Mouse (Mus musculus) neural tube, embryonic 11.5 days (tissue): ENCODE results near the gene Ssbp2. TPM values are rescaled to one million over a fixed set of nuclear protein-coding genes. Genes with fewer than 3 reads are reported as not detected.

Source experiments
- ATAC-seq: fragments of 200-750 bp; cut with Nextera tagmentation; 2 replicates; pipeline ENCODE4 v1.8.0; 2017; ENCODE audit warnings: moderate number of reproducible peaks, mild to moderate bottlenecking, moderate TSS enrichment, moderate library complexity; ENCODE audit not compliant: insufficient read depth, low FRiP score, low TSS enrichment
- DNase-seq: peaks from one replicate; pipeline ENCODE4 v3.0.0-alpha.2; 2015; ENCODE audit warnings: low spot score
- H3K27ac ChIP-seq: fragments of 300-500 bp; sonication (generic); 2 replicates; pipeline ENCODE4 v1.5.1; 2014; ENCODE audit warnings: low read depth, mild to moderate bottlenecking, low read length
- H3K27me3 ChIP-seq: fragments of 300-500 bp; sonication (generic); 2 replicates; pipeline ENCODE4 v1.6.1; 2014; ENCODE audit warnings: mild to moderate bottlenecking, low read length, mixed read lengths; ENCODE audit not compliant: control insufficient read depth, insufficient read depth
- H3K36me3 ChIP-seq: fragments of 300-500 bp; sonication (generic); 2 replicates; pipeline ENCODE4 v1.6.1; 2014; ENCODE audit warnings: mild to moderate bottlenecking, low read length, moderate library complexity, mixed read lengths; ENCODE audit not compliant: control insufficient read depth, insufficient read depth
- H3K4me1 ChIP-seq: fragments of 300-500 bp; sonication (generic); 2 replicates; pipeline ENCODE4 v1.6.1; 2014; ENCODE audit warnings: low read length, mixed read lengths; ENCODE audit not compliant: control insufficient read depth, insufficient read depth
- H3K4me2 ChIP-seq: fragments of 300-500 bp; sonication (generic); 2 replicates; pipeline ENCODE4 v1.6.1; 2014; ENCODE audit warnings: low read depth, mild to moderate bottlenecking, moderate library complexity
- H3K4me3 ChIP-seq: fragments of 300-500 bp; sonication (generic); 2 replicates; pipeline ENCODE4 v1.5.1; 2014; ENCODE audit warnings: low read depth, low read length
- H3K9ac ChIP-seq: fragments of 300-500 bp; sonication (generic); 2 replicates; pipeline ENCODE4 v1.6.1; 2014; ENCODE audit warnings: mild to moderate bottlenecking, low read length
- H3K9me3 ChIP-seq: fragments of 300-500 bp; sonication (generic); 2 replicates; pipeline ENCODE4 v1.6.1; 2016; ENCODE audit warnings: low read length; ENCODE audit not compliant: control insufficient read depth
- WGBS: fragments of 180-500 bp; shearing (Covaris S2); extraction: QIAGEN DNeasy Blood & Tissue Kit; methylation state at CpG from one replicate; pipeline ENCODE4 v1.1.7; 2014; 5-methylcytosine and 5-hydroxymethylcytosine counted together
- polyA plus RNA-seq: library from polyadenylated mRNA; unstranded; fragments of >200 nt; fragmentation: Nextera tagmentation; extraction: Ambion mirVana; gene quantifications from 2 replicates; pipeline ENCODE4 v1.2.1, GENCODE M21; 2014

Gene Ssbp2
- polyA plus RNA-seq, 1 experiment from 2014 or later, result 146 TPM

DNA sequence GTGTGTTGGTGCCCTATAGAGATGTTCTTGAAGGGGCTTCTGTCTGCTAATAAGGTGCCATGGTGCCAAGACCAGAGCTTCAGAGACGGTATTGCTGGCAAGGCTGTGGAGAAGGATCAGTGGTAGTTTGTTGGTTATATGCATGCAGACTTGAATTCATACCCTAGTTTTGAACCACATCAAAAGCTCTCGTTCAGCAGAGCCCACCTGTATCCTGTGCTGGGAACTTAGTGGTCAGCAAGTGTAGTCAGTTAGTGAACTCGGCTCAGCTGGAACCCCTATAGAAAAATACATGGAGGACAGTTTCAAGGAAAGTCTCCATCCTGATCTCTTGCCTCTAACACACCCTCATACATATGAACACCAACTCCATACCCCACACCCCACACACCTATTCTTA lies 69.7 kb downstream of the Ssbp2 start:
- 92% methylated on average over 3 of the region's 3 CpGs for WGBS
- no peak overlapping the region for H3K27ac ChIP-seq
- no peak for ATAC-seq
- H3K9ac ChIP-seq, result no peak overlapping the region
- no peak for DNase-seq
- H3K27me3 ChIP-seq, result no peaks in the 10 kb centered on the region
- H3K4me3 ChIP-seq, result no peak overlapping the region
- H3K4me1 ChIP-seq, result no peaks in the 10 kb centered on the region
- no peaks in the 10 kb centered on the region for H3K9me3 ChIP-seq
- no peak overlapping the region for H3K4me2 ChIP-seq
- no peaks in the 10 kb centered on the region for H3K36me3 ChIP-seq

DNA sequence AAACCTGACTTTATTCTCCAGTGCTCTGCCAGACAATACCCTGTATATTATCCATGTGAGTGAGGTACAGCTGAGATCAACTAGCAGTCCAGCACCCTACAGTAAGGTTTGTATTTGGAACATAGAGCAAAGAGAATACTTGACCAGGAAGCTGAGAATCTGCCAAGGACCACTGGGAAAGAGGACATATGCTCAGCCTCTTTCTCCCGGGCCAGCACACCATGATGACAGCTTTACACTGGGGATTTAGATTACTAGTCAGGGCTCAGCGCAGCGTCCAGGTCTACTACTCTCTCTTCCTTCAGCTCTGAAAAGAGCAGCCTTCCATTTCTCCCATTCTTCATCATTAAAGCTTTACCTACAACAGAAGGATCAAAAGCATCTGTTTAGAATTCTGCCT lies 76.6 kb downstream of the Ssbp2 start:
- ATAC-seq (no peak), DNase-seq (no peak)
- no peak overlapping the region for H3K4me3 ChIP-seq
- no peaks in the 10 kb centered on the region for H3K36me3 ChIP-seq
- H3K27ac ChIP-seq, result no peak overlapping the region
- no peak overlapping the region for H3K9ac ChIP-seq
- no peaks in the 10 kb centered on the region for H3K27me3 ChIP-seq
- no peak overlapping the region for H3K4me2 ChIP-seq
- WGBS, result 86% methylated on average over 3 of the region's 3 CpGs
- no peaks in the 10 kb centered on the region for H3K4me1 ChIP-seq
- no peaks in the 10 kb centered on the region for H3K9me3 ChIP-seq

DNA sequence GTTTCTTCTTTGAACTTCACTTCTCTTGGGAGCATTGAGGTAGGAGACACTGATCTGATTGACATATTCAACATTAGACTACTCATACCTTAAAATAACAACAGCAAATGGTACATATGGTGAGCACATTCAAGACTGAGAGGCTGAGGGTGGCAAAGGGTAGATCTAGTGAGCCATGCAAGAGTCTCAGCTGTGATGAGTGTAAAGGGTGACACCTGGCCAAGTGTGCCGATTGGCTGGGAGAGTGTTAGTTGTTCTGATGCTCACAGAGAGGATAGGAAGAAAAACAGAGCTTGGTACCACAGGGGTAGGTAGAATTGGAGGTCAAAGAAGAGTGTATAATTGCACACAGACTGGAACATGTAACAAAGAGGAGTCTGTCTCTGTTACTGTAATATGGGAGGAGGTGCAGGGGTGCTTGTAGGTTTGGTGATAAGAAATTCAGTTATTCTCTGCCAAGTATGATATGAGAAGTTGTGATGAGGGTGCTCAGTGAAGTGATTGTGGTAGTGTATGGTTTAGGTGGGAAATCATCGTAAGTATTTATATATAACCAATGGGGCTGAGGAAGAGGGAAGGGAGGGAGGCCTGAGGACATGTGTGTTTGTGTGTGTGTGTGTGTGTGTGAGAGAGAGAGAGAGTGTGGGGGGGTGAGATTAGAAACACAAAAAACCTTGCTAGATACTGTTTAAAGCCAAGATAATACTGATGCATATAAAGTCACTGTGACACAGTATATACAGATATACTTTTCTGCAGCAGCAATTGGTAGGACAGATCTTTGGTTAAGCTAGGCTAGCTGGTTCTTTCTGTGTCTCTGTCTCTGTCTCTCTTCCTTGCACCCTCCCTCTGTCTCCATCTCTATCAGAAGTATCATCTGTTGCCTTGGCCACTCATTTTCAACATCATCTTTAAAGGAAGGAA lies 80.3 kb downstream of the Ssbp2 start:
- WGBS, result 97% methylated on average over 2 of the region's 2 CpGs
- Histone ChIP-seq H3K9me3 (no peaks in the 10 kb centered on the region), H3K9ac (no peak overlapping the region), H3K4me2 (no peak overlapping the region), H3K4me1 (no peaks in the 10 kb centered on the region), H3K27me3 (no peaks in the 10 kb centered on the region), H3K27ac (no peak overlapping the region), H3K36me3 (no peaks in the 10 kb centered on the region), H3K4me3 (no peak overlapping the region)
- ATAC-seq, result no peak
- DNase-seq, result no peak

DNA sequence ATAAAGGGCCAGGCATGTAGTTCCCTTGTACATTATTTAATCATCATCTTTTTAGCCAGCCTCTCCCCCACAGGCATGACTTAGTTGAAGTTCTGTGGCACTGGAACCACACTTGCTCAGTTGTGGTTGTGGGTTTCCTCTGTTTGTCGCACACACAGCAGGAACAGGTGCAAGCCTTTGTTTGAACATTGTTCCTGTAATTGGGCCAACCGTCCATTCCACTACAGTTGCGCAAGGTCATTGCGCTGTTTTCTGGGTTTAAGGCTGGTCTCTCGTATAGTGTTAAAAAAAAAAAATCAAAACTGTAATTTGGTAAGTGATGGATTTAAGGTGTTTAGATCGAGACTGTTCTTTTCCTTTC lies 81.0 kb downstream of the Ssbp2 start:
- no peak overlapping the region for H3K9ac ChIP-seq
- DNase-seq (no peak), ATAC-seq (no peak)
- H3K9me3 ChIP-seq, result no peaks in the 10 kb centered on the region
- 92% methylated on average over 6 of the region's 6 CpGs for WGBS
- no peaks in the 10 kb centered on the region for H3K36me3 ChIP-seq
- H3K4me1 ChIP-seq, result no peaks in the 10 kb centered on the region
- H3K4me2 ChIP-seq, result no peak overlapping the region
- H3K4me3 ChIP-seq, result no peak overlapping the region
- H3K27ac ChIP-seq, result no peak overlapping the region
- H3K27me3 ChIP-seq, result no peaks in the 10 kb centered on the region

DNA sequence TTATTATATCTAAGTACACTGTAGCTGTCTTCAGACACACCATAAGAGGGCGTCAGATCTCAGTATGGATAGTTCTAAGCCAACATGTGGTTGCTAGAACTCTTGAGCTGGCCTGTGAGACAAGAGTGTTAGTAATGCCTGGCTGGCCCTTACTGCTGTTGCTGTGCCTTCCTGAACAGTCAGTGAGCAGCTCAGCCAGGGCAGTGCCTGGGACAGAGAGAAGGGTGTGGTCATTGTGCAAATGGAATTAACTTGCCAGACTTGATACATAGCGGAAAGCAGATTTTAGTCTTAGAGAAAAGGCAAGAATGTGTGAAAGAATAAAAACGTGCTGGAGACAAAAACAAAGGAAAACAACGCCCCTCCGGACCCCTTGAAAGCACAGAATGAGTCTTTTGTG lies 83.5 kb downstream of the Ssbp2 start:
- 76% methylated on average over 5 of the region's 5 CpGs for WGBS
- no peak for ATAC-seq
- no peaks in the 10 kb centered on the region for H3K27me3 ChIP-seq

DNA sequence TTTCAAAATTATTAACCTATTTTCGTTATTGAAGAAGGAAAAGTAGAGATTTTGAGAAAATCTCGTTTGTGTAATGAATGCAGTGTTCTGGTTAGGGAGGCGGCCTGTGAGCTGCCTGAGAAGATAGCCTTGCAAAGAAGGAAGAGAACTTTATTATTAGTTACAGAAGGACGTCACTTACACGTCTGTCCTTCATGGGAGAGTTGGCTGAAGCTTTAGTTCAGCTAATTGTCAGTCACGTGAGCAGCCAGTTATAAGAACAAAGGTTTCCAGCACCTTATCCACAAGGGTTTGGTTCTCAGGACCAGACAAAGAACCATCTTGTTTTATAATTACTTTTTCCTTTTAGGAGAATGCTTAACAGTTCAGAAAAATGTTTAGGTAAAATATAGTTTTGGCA lies 104.0 kb downstream of the Ssbp2 start:
- H3K4me3 ChIP-seq, result no peak overlapping the region
- H3K36me3 ChIP-seq, result no peaks in the 10 kb centered on the region
- H3K9ac ChIP-seq, result no peak overlapping the region
- ATAC-seq (no peak), DNase-seq (no peak)
- no peak overlapping the region for H3K27ac ChIP-seq
- H3K27me3 ChIP-seq, result no peaks in the 10 kb centered on the region
- H3K4me1 ChIP-seq, result no peaks in the 10 kb centered on the region
- WGBS, result 84% methylated on average over 6 of the region's 6 CpGs
- H3K4me2 ChIP-seq, result no peak overlapping the region
- no peaks in the 10 kb centered on the region for H3K9me3 ChIP-seq

More for the DNA sequence above, 83.5 kb downstream of the Ssbp2 start:
- Histone ChIP-seq H3K27ac (no peak overlapping the region), H3K9me3 (no peaks in the 10 kb centered on the region), H3K9ac (no peak overlapping the region), H3K36me3 (no peaks in the 10 kb centered on the region), H3K4me3 (no peak overlapping the region), H3K4me2 (no peak overlapping the region), H3K4me1 (no peaks in the 10 kb centered on the region)
- no peak for DNase-seq

DNA sequence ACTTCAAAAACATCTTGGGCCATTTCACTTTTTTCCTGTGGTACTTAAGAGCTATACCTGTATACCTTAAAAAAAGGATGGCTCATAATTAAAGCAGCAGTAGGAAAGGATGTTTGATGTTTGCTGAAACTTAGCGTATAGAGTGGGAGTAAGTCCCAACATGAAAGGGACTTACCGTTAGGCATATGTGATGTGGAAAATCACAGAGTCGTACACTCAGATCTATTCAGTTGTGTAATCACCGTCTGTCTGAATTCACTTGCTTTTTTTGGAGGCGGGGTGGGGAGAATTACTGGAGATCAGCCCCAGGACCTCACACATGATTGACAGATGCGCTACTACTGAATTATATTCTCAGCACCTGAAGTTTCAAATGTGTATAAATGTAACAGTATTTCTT lies 104.7 kb downstream of the Ssbp2 start:
- no peak overlapping the region for H3K4me2 ChIP-seq
- no peak for ATAC-seq
- H3K27me3 ChIP-seq, result no peaks in the 10 kb centered on the region
- no peaks in the 10 kb centered on the region for H3K4me1 ChIP-seq
- H3K9ac ChIP-seq, result no peak overlapping the region
- H3K36me3 ChIP-seq, result no peaks in the 10 kb centered on the region
- no peaks in the 10 kb centered on the region for H3K9me3 ChIP-seq
- DNase-seq, result no peak
- H3K4me3 ChIP-seq, result no peak overlapping the region
- no peak overlapping the region for H3K27ac ChIP-seq
- WGBS, result 94% methylated on average over 6 of the region's 6 CpGs

DNA sequence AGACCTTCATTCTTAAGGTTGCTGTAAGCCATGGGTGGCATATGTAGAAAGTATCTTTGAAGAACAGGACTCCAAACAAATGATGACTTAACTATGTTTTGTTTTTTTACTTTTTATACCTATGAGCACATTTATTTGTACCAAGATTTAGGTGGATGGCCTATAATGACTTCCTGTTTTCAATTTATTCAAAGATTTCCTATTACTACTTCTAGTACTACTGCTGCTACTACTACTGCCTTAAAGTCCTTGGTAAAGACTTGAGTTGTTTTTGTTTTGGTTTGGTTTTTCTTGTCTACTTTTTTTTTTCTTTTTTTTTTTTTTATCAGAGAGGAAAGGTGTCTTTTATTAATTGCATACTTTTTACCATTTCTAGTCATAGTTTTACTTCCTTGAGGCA lies 121.4 kb downstream of the Ssbp2 start:
- Histone ChIP-seq H3K9ac (no peak overlapping the region), H3K4me2 (no peak overlapping the region), H3K36me3 (no peaks in the 10 kb centered on the region), H3K9me3 (no peaks in the 10 kb centered on the region), H3K27ac (no peak overlapping the region), H3K27me3 (no peaks in the 10 kb centered on the region), H3K4me1 (no peaks in the 10 kb centered on the region), H3K4me3 (no peak overlapping the region)
- ATAC-seq (no peak), DNase-seq (no peak)

DNA sequence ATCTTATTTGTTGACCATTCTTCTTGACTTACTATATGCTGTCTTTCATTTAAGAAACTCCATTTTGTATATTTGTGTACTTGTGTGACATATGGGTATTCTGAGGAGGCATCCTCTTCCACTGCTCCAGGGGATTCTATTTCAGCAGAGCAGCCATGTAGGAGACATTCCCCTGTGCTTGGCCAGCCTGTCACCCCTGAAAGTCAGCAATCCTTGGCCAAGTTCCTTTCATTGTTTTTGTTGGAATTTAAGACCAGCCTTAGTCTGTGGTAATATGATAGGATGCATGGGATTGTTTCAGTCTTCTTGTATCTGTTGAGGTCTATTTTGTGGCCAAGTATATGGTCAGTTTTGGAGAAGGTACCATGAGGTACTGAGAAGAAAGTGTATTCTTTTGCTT lies 122.1 kb downstream of the Ssbp2 start:
- no peak for DNase-seq
- H3K4me1 ChIP-seq, result no peaks in the 10 kb centered on the region
- H3K9me3 ChIP-seq, result no peaks in the 10 kb centered on the region
- H3K9ac ChIP-seq, result no peak overlapping the region
- no peaks in the 10 kb centered on the region for H3K27me3 ChIP-seq
- H3K27ac ChIP-seq, result no peak overlapping the region
- H3K4me3 ChIP-seq, result no peak overlapping the region
- no peak for ATAC-seq
- no peaks in the 10 kb centered on the region for H3K36me3 ChIP-seq
- H3K4me2 ChIP-seq, result no peak overlapping the region
